Mouse (Mus musculus) cerebellum, adult 2 months (tissue): ENCODE measurements around the gene Itpkb.

Source experiments
- CTCF ChIP-seq: fragments of 200-500 bp; IDR thresholded peaks from 2 replicates; pipeline ENCODE4 v1.5.1; 2011; ENCODE audit warnings: low read depth, mild to moderate bottlenecking, control low read depth, low read length, moderate library complexity, borderline replicate concordance; ENCODE audit not compliant: insufficient read depth
- POLR2A ChIP-seq: fragments of 200-500 bp; IDR thresholded peaks from 2 replicates; pipeline ENCODE4 v1.6.1; 2011; ENCODE audit warnings: low read length, control low read depth, borderline replicate concordance; ENCODE audit not compliant: insufficient read depth

DNA sequence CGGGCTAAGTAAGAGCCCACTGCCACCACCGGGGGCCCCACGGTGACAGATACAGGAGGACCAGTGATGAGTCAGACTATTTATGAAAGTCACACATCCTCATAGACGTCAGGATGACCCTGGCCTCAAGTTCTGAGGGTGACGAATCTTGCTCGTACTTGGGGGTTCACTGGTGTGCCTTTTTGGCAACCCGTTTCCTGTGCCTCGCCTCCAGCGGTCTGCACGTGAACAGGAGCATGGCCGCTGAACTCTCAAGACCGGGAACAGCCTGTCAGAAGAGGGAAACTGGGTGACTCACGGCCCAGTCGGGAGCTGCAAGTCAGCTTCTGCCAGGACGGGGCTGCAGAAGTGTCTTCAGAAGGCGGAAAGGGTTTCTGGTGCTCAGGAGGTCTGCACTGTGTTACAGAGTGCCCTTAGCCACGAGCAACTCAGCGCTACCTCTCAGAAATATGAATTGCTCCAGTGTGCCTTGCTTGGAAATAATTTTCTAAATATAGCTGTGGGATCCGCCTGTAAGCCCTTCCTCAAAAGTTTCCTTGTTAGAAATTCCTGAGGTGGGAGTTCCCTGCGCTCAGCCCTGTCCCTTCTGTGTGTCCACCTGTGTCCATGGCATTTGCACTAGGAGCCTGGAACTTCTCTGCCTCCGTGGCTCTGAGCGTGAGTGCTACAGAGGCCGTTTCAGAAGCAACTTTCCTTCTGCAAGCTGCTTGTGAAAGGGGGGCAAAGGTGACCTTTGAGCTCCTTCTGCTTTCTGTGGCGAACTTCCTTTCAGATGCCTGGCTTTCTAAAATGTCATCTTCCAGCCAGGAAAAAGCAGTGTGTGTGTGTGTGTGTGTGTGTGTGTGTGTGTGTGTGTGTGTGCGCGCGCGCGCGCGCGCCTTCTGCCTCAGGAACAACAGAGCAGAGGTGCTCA, 73.7 kb downstream of the Itpkb start:
- TF ChIP-seq CTCF (no peak), POLR2A (no peak)
